Mouse (Mus musculus): ENCODE measurements around the gene Ccdc182. TPM values are rescaled to one million over a fixed set of nuclear protein-coding genes. Genes with fewer than 3 reads are reported as not detected.

Gene Ccdc182
- polyA plus RNA-seq (2014; fragmentation: Nextera tagmentation; extraction: Ambion mirVana): 0.23 and 0.52 TPM in 2 replicates

DNA sequence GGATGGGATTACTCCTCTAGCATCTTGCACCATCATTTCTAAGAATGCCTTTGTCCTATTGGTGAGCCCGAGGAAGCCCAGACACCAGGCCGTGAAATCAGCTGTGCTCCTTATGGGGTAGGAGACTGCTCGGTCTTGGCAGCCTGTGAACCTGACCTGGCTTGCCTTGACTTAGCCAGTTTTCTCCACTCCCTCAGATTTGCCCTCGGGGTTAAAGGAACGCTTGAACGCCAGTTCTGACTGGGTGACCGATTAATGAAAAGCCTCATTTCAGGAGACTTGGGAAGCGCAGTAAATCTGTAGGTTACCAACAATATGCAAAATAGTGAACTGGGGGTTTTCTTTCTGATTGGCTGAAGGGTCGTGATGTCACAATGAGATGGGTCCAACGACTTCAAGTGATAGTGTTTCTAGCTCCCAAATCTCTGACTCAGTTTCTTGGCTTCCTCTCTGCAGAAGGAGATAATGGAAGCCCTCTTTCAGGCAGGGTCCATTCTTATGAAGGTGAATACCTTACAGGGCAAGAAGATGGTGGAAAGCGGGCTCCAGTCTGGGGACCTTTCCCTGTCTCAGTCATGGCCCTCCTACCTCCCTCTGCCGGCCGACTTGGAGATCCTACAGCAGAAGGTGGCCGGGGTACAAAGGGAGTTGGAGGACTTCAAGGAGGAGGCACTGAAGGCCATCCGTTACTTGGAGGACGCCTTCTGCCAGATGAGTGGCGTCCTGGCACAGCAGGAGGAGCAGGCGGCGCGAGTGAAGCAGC, at the start of gene Ccdc182:
Gene Ccdc182 (plus strand): TSS at position 428 of the 763 bp plus-strand sequence.
- ATAC-seq (ENCODE audit: low read depth): no peak
- WGBS: 19% methylated on average over 20 of the region's 20 CpGs
- Histone ChIP-seq H3K9me3 (ENCODE audit: control insufficient read depth, low read length) (no peaks in the 10 kb centered on the region), H3K4me2 (ENCODE audit: low read depth, low read length) (peak within 1 kb of the TSS; percentile 45), H3K27ac (ENCODE audit: low read depth, low read length) (0 out of 2 replicates have a peak within 1 kb of the TSS, but pooled peaks have one; percentile 16), H3K4me3 (ENCODE audit: low read depth, low read length) (peak within 1 kb of the TSS; percentile 25), H3K27me3 (ENCODE audit: control insufficient read depth, insufficient read depth, low read length) (no peaks in the 10 kb centered on the region), H3K4me1 (ENCODE audit: control insufficient read depth, insufficient read depth, low read length) (peaks cover 29% of the 10 kb centered on the region), H3K36me3 (ENCODE audit: control insufficient read depth, insufficient read depth, low read length) (no peaks in the 10 kb centered on the region), H3K9ac (replicated peaks; ENCODE audit: low read depth, low read length) (peak within 1 kb of the TSS; percentile 44; the same call in 1 of the 2 replicates)

- WGBS: 57% methylated on average over 14 of the region's 14 CpGs
- no peak overlapping the region for H3K4me3 ChIP-seq (ENCODE audit: low read depth, low read length)
- no peaks in the 10 kb centered on the region for H3K36me3 ChIP-seq (ENCODE audit: control insufficient read depth, insufficient read depth, low read length)
- no peak for ATAC-seq (ENCODE audit: low read depth)
- H3K27ac ChIP-seq (ENCODE audit: low read depth, low read length): no peak overlapping the region
- no peaks in the 10 kb centered on the region for H3K27me3 ChIP-seq (ENCODE audit: control insufficient read depth, insufficient read depth, low read length)
- no peaks in the 10 kb centered on the region for H3K9me3 ChIP-seq (ENCODE audit: control insufficient read depth, low read length)
- no peak overlapping the region for H3K9ac ChIP-seq (replicated peaks; ENCODE audit: low read depth, low read length)
- H3K4me1 ChIP-seq (ENCODE audit: control insufficient read depth, insufficient read depth, low read length): peaks cover 15% of the 10 kb centered on the region; the same call in 1 of the 2 replicates
- H3K4me2 ChIP-seq (ENCODE audit: low read depth, low read length): no peak overlapping the region
Measured at GRCm38 (mm10) chr11:88245581-88246170, 48.2 kb upstream of the Ccdc182 start.

DNA sequence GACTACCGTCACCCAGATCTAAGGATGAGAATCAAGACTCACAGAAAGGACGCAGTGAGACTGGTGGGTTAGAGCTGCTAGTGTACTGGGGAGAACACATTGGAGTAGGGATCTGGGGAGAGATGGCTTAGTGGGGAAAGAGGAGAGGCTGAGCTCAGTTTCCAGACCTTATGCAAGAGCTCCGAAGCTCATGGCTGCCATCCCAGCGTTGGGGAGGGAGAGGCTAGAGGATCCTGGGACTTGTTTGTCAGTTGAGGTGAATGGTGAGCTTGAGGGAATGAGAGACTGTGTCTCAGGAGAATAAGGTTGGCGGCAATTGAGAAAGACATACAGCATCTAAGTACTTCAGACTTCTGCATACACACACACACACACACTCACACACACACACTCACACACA, 45.2 kb upstream of the Ccdc182 start:
- no peak overlapping the region for H3K4me2 ChIP-seq (ENCODE audit: low read depth, low read length)
- H3K4me1 ChIP-seq (ENCODE audit: control insufficient read depth, insufficient read depth, low read length): peaks cover 17% of the 10 kb centered on the region; the same call in 1 of the 2 replicates
- H3K27me3 ChIP-seq (ENCODE audit: control insufficient read depth, insufficient read depth, low read length): no peaks in the 10 kb centered on the region
- no peak overlapping the region for H3K4me3 ChIP-seq (ENCODE audit: low read depth, low read length)
- no peak overlapping the region for H3K27ac ChIP-seq (ENCODE audit: low read depth, low read length)
- no peak for ATAC-seq (ENCODE audit: low read depth)
- H3K9ac ChIP-seq (replicated peaks; ENCODE audit: low read depth, low read length): no peak overlapping the region
- H3K9me3 ChIP-seq (ENCODE audit: control insufficient read depth, low read length): no peaks in the 10 kb centered on the region
- no peaks in the 10 kb centered on the region for H3K36me3 ChIP-seq (ENCODE audit: control insufficient read depth, insufficient read depth, low read length)
- WGBS: 47% methylated on average over 5 of the region's 5 CpGs

GRCm38 (mm10) chr11:88250568-88250967, 43.3 kb upstream of the Ccdc182 start:
- Histone ChIP-seq H3K9me3 (ENCODE audit: control insufficient read depth, low read length) (no peaks in the 10 kb centered on the region), H3K27me3 (ENCODE audit: control insufficient read depth, insufficient read depth, low read length) (no peaks in the 10 kb centered on the region), H3K36me3 (ENCODE audit: control insufficient read depth, insufficient read depth, low read length) (no peaks in the 10 kb centered on the region), H3K9ac (replicated peaks; ENCODE audit: low read depth, low read length) (no peak overlapping the region), H3K27ac (ENCODE audit: low read depth, low read length) (no peak overlapping the region), H3K4me2 (ENCODE audit: low read depth, low read length) (no peak overlapping the region), H3K4me1 (ENCODE audit: control insufficient read depth, insufficient read depth, low read length) (peaks cover 17% of the 10 kb centered on the region; the same call in 1 of the 2 replicates), H3K4me3 (ENCODE audit: low read depth, low read length) (no peak overlapping the region)
- no peak for ATAC-seq (ENCODE audit: low read depth)
- 93% methylated on average over 3 of the region's 3 CpGs for WGBS

DNA sequence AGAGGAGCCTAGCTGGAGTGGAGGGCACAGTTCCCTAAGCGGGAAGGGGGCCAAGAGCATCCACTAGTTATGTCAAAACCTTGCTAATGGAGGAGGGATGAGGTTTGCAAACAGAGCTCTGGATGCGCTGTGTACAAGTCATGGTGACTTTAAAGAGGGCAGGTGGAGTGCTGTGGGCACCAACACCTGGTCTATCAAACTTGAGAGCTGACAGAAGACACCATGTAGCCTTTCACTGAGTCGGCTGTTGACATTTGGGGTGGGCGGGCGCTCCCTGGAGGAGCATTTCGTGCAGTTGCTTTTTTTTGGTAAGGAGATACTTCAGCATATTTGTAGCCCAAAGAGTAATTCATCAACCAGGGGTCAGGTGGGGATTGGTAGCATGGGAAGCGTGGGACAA, 42.6 kb upstream of the Ccdc182 start:
- ATAC-seq (ENCODE audit: low read depth): no peak
- Histone ChIP-seq H3K4me3 (ENCODE audit: low read depth, low read length) (no peak overlapping the region), H3K27ac (ENCODE audit: low read depth, low read length) (no peak overlapping the region), H3K4me1 (ENCODE audit: control insufficient read depth, insufficient read depth, low read length) (peaks cover 17% of the 10 kb centered on the region; the same call in 1 of the 2 replicates), H3K27me3 (ENCODE audit: control insufficient read depth, insufficient read depth, low read length) (no peaks in the 10 kb centered on the region), H3K36me3 (ENCODE audit: control insufficient read depth, insufficient read depth, low read length) (no peaks in the 10 kb centered on the region), H3K4me2 (ENCODE audit: low read depth, low read length) (no peak overlapping the region), H3K9ac (replicated peaks; ENCODE audit: low read depth, low read length) (no peak overlapping the region), H3K9me3 (ENCODE audit: control insufficient read depth, low read length) (no peaks in the 10 kb centered on the region)
- 55% methylated on average over 7 of the region's 7 CpGs for WGBS

- Histone ChIP-seq H3K36me3 (ENCODE audit: control insufficient read depth, insufficient read depth, low read length) (no peaks in the 10 kb centered on the region), H3K27me3 (ENCODE audit: control insufficient read depth, insufficient read depth, low read length) (no peaks in the 10 kb centered on the region), H3K9ac (replicated peaks; ENCODE audit: low read depth, low read length) (no peak overlapping the region), H3K9me3 (ENCODE audit: control insufficient read depth, low read length) (no peaks in the 10 kb centered on the region), H3K27ac (ENCODE audit: low read depth, low read length) (0 out of 2 replicates have a peak overlapping the region, but pooled peaks have one; percentile 4), H3K4me3 (ENCODE audit: low read depth, low read length) (no peak overlapping the region), H3K4me1 (ENCODE audit: control insufficient read depth, insufficient read depth, low read length) (peaks cover 17% of the 10 kb centered on the region; the same call in 1 of the 2 replicates), H3K4me2 (ENCODE audit: low read depth, low read length) (peak overlapping the region; percentile 26; the same call in 1 of the 2 replicates)
- 13% methylated on average over 22 of the region's 22 CpGs for WGBS
- peak; percentile 91 for ATAC-seq (ENCODE audit: low read depth)
Measured at GRCm38 (mm10) chr11:88251972-88252766, 41.7 kb upstream of the Ccdc182 start.

GRCm38 (mm10) chr11:88252767-88253513, 40.9 kb upstream of the Ccdc182 start:
- H3K4me2 ChIP-seq (ENCODE audit: low read depth, low read length): no peak overlapping the region
- ATAC-seq (ENCODE audit: low read depth): peak; percentile 33; the same call in 1 of the 2 replicates

DNA sequence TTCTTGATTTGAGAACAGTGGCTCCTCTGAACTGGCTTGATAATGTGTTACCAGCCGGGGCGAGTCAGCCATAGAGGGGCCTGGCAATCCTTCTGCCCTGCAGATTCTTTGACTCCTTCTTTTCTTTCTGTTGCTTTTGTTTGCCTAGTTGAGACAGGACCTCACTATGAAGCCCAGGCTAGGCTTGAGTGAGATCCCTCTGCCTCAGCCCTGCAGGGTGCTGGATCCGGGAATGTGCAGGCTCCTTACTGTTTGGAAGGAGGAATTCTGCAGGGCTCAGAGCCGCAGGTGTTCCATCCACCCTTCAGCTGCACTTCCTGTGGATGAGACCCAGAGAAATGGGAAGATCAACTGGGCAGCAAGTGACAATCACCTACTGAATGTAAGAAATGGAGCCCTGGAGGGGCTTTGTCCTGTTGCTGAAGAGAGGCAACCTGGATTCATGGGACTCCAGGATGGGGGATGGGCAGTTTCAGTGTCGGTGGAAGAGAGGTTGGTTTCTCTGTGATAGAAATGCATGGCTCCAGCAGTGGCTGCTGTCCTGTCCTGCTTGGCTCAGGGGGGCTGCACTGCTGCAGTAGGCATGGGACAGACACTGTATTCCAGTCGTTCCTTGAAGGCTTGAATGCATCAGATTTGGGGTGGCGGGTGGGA, 40.2 kb upstream of the Ccdc182 start:
- no peak for ATAC-seq (ENCODE audit: low read depth)

More at GRCm38 (mm10) chr11:88252767-88253513, 40.9 kb upstream of the Ccdc182 start:
- WGBS: 14% methylated on average over 9 of the region's 18 CpGs
- H3K27ac ChIP-seq (ENCODE audit: low read depth, low read length): peak overlapping the region; percentile 4; the same call in 1 of the 2 replicates
- no peak overlapping the region for H3K4me3 ChIP-seq (ENCODE audit: low read depth, low read length)
- H3K9ac ChIP-seq (replicated peaks; ENCODE audit: low read depth, low read length): no peak overlapping the region
- no peaks in the 10 kb centered on the region for H3K36me3 ChIP-seq (ENCODE audit: control insufficient read depth, insufficient read depth, low read length)
- H3K9me3 ChIP-seq (ENCODE audit: control insufficient read depth, low read length): no peaks in the 10 kb centered on the region
- H3K27me3 ChIP-seq (ENCODE audit: control insufficient read depth, insufficient read depth, low read length): no peaks in the 10 kb centered on the region
- peaks cover 17% of the 10 kb centered on the region; the same call in 1 of the 2 replicates for H3K4me1 ChIP-seq (ENCODE audit: control insufficient read depth, insufficient read depth, low read length)

More for the DNA sequence above, 40.2 kb upstream of the Ccdc182 start:
- WGBS: 24% methylated on average over 7 of the region's 7 CpGs
- H3K9ac ChIP-seq (replicated peaks; ENCODE audit: low read depth, low read length): no peak overlapping the region
- H3K9me3 ChIP-seq (ENCODE audit: control insufficient read depth, low read length): no peaks in the 10 kb centered on the region
- H3K27me3 ChIP-seq (ENCODE audit: control insufficient read depth, insufficient read depth, low read length): no peaks in the 10 kb centered on the region
- H3K4me1 ChIP-seq (ENCODE audit: control insufficient read depth, insufficient read depth, low read length): peaks cover 17% of the 10 kb centered on the region; the same call in 1 of the 2 replicates
- H3K4me2 ChIP-seq (ENCODE audit: low read depth, low read length): no peak overlapping the region
- H3K27ac ChIP-seq (ENCODE audit: low read depth, low read length): no peak overlapping the region; the same call in 1 of the 2 replicates
- no peaks in the 10 kb centered on the region for H3K36me3 ChIP-seq (ENCODE audit: control insufficient read depth, insufficient read depth, low read length)
- H3K4me3 ChIP-seq (ENCODE audit: low read depth, low read length): no peak overlapping the region
